Mouse (Mus musculus) neural tube, embryonic 11.5 days (tissue): Measurements from ENCODE around the gene Kcnip2. TPM values are rescaled to one million over a fixed set of nuclear protein-coding genes. Genes with fewer than 3 reads are reported as not detected.
"Not testable (repeated sequence)": the region's sequence is repeated elsewhere in the genome, so short reads cannot be mapped to it uniquely, and the experiment has no call there.

Experiments used
- ATAC-seq: fragments of 200-750 bp; cut with Nextera tagmentation; 2 replicates; pipeline ENCODE4 v1.8.0; 2017; ENCODE audit warnings: moderate number of reproducible peaks, mild to moderate bottlenecking, moderate TSS enrichment, moderate library complexity; ENCODE audit not compliant: insufficient read depth, low FRiP score, low TSS enrichment
- DNase-seq: peaks from one replicate; pipeline ENCODE4 v3.0.0-alpha.2; 2015; ENCODE audit warnings: low spot score
- H3K27ac ChIP-seq: fragments of 300-500 bp; sonication (generic); 2 replicates; pipeline ENCODE4 v1.5.1; 2014; ENCODE audit warnings: low read depth, mild to moderate bottlenecking, low read length
- H3K27me3 ChIP-seq: fragments of 300-500 bp; sonication (generic); 2 replicates; pipeline ENCODE4 v1.6.1; 2014; ENCODE audit warnings: mild to moderate bottlenecking, low read length, mixed read lengths; ENCODE audit not compliant: control insufficient read depth, insufficient read depth
- H3K36me3 ChIP-seq: fragments of 300-500 bp; sonication (generic); 2 replicates; pipeline ENCODE4 v1.6.1; 2014; ENCODE audit warnings: mild to moderate bottlenecking, low read length, moderate library complexity, mixed read lengths; ENCODE audit not compliant: control insufficient read depth, insufficient read depth
- H3K4me1 ChIP-seq: fragments of 300-500 bp; sonication (generic); 2 replicates; pipeline ENCODE4 v1.6.1; 2014; ENCODE audit warnings: low read length, mixed read lengths; ENCODE audit not compliant: control insufficient read depth, insufficient read depth
- H3K4me2 ChIP-seq: fragments of 300-500 bp; sonication (generic); 2 replicates; pipeline ENCODE4 v1.6.1; 2014; ENCODE audit warnings: low read depth, mild to moderate bottlenecking, moderate library complexity
- H3K4me3 ChIP-seq: fragments of 300-500 bp; sonication (generic); 2 replicates; pipeline ENCODE4 v1.5.1; 2014; ENCODE audit warnings: low read depth, low read length
- H3K9ac ChIP-seq: fragments of 300-500 bp; sonication (generic); 2 replicates; pipeline ENCODE4 v1.6.1; 2014; ENCODE audit warnings: mild to moderate bottlenecking, low read length
- H3K9me3 ChIP-seq: fragments of 300-500 bp; sonication (generic); 2 replicates; pipeline ENCODE4 v1.6.1; 2016; ENCODE audit warnings: low read length; ENCODE audit not compliant: control insufficient read depth
- WGBS: fragments of 180-500 bp; shearing (Covaris S2); extraction: QIAGEN DNeasy Blood & Tissue Kit; methylation state at CpG from one replicate; pipeline ENCODE4 v1.1.7; 2014; 5-methylcytosine and 5-hydroxymethylcytosine counted together
- polyA plus RNA-seq: library from polyadenylated mRNA; unstranded; fragments of >200 nt; fragmentation: Nextera tagmentation; extraction: Ambion mirVana; gene quantifications from 2 replicates; pipeline ENCODE4 v1.2.1, GENCODE M21; 2014

The Kcnip2 gene
- polyA plus RNA-seq, 1 experiment from 2014 or later: 4.4 TPM

- Histone ChIP-seq H3K4me1 (peaks cover 14% of the 10 kb centered on the region), H3K27ac (no peak overlapping the region), H3K9me3 (no peaks in the 10 kb centered on the region), H3K27me3 (peaks cover 7% of the 10 kb centered on the region; the same call in 1 of the 2 replicates), H3K9ac (no peak overlapping the region; the same call in 1 of the 2 replicates), H3K4me2 (peak overlapping the region; percentile 81), H3K4me3 (no peak overlapping the region), H3K36me3 (no peaks in the 10 kb centered on the region)
- DNase-seq (no peak), ATAC-seq (no peak)
- WGBS: 51% methylated on average over 10 of the region's 10 CpGs
Observed at GRCm38 (mm10) chr19:45815170-45815569, 691 bp downstream of the Kcnip2 start.

- Histone ChIP-seq H3K27ac (no peak overlapping the region), H3K9ac (no peak overlapping the region), H3K9me3 (no peaks in the 10 kb centered on the region), H3K27me3 (peaks cover 7% of the 10 kb centered on the region; the same call in 1 of the 2 replicates), H3K4me1 (peaks cover 14% of the 10 kb centered on the region), H3K4me3 (no peak overlapping the region), H3K4me2 (no peak overlapping the region), H3K36me3 (no peaks in the 10 kb centered on the region)
- no peak for ATAC-seq
- 11% methylated on average over 11 of the region's 12 CpGs for WGBS
- no peak for DNase-seq
Observed at GRCm38 (mm10) chr19:45813801-45814200, 2.1 kb downstream of the Kcnip2 start.

GRCm38 (mm10) chr19:45813263-45813662 lies 2.6 kb downstream of the Kcnip2 start:
- ATAC-seq (no peak), DNase-seq (peak; percentile 84)
- peaks cover 7% of the 10 kb centered on the region; the same call in 1 of the 2 replicates for H3K27me3 ChIP-seq
- H3K4me2 ChIP-seq: no peak overlapping the region
- no peaks in the 10 kb centered on the region for H3K9me3 ChIP-seq
- no peaks in the 10 kb centered on the region for H3K36me3 ChIP-seq
- 9% methylated on average over 11 of the region's 11 CpGs for WGBS
- H3K9ac ChIP-seq: no peak overlapping the region
- H3K27ac ChIP-seq: no peak overlapping the region
- H3K4me1 ChIP-seq: peaks cover 14% of the 10 kb centered on the region
- H3K4me3 ChIP-seq: no peak overlapping the region

- H3K4me2 ChIP-seq: peak overlapping the region; percentile 48
- H3K9me3 ChIP-seq: no peaks in the 10 kb centered on the region
- peaks cover 7% of the 10 kb centered on the region; the same call in 1 of the 2 replicates for H3K27me3 ChIP-seq
- DNase-seq (no peak), ATAC-seq (peak; percentile 39; the same call in 1 of the 2 replicates)
- H3K4me1 ChIP-seq: peaks cover 14% of the 10 kb centered on the region
- H3K9ac ChIP-seq: no peak overlapping the region; the same call in 1 of the 2 replicates
- WGBS: 13% methylated on average over 8 of the region's 8 CpGs
- peak overlapping the region; percentile 27; the same call in 1 of the 2 replicates for H3K4me3 ChIP-seq
- H3K36me3 ChIP-seq: no peaks in the 10 kb centered on the region
- no peak overlapping the region for H3K27ac ChIP-seq
Observed at GRCm38 (mm10) chr19:45812673-45813252, 3.1 kb downstream of the Kcnip2 start.

DNA sequence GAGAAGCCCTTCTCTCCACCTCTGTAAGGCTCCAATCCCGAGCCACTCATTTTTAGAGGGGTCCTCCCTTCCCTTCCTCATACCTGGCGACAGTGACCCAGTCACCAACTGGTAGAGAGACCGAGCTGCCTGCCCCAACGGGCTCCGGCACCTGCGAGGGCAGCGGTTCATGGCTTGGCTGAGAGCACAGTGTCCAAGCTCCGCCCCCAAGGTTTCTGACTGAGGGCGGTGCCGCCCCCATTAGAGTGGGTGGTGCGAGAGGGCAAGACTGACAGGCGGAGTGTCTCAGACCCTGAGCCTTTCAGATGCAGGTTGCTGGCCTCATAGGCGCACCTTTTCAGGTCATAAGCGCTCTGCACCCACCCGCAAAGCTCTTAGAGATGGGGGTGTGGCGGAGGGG lies 3.7 kb downstream of the Kcnip2 start:
- H3K27me3 ChIP-seq: peaks cover 7% of the 10 kb centered on the region; the same call in 1 of the 2 replicates
- DNase-seq (peak; percentile 47), ATAC-seq (peak; percentile 68; the same call in 1 of the 2 replicates)
- H3K27ac ChIP-seq: peak overlapping the region; percentile 53; the same call in 1 of the 2 replicates
- H3K4me2 ChIP-seq: peak overlapping the region; percentile 48
- WGBS: 3% methylated on average over 16 of the region's 16 CpGs
- H3K4me3 ChIP-seq: peak overlapping the region; percentile 27
- H3K9ac ChIP-seq: peak overlapping the region; percentile 18
- H3K36me3 ChIP-seq: no peaks in the 10 kb centered on the region
- peaks cover 14% of the 10 kb centered on the region for H3K4me1 ChIP-seq
- no peaks in the 10 kb centered on the region for H3K9me3 ChIP-seq

GRCm38 (mm10) chr19:45811028-45811674 lies 4.7 kb downstream of the Kcnip2 start:
- no peak overlapping the region for H3K9ac ChIP-seq
- peaks cover 7% of the 10 kb centered on the region; the same call in 1 of the 2 replicates for H3K27me3 ChIP-seq
- H3K36me3 ChIP-seq: no peaks in the 10 kb centered on the region
- no peaks in the 10 kb centered on the region for H3K9me3 ChIP-seq
- no peak overlapping the region for H3K4me3 ChIP-seq
- DNase-seq (peak; percentile 38), ATAC-seq (no peak)
- no peak overlapping the region for H3K4me2 ChIP-seq
- no peak overlapping the region for H3K27ac ChIP-seq
- peaks cover 14% of the 10 kb centered on the region for H3K4me1 ChIP-seq
- 47% methylated on average over 12 of the region's 12 CpGs for WGBS

DNA sequence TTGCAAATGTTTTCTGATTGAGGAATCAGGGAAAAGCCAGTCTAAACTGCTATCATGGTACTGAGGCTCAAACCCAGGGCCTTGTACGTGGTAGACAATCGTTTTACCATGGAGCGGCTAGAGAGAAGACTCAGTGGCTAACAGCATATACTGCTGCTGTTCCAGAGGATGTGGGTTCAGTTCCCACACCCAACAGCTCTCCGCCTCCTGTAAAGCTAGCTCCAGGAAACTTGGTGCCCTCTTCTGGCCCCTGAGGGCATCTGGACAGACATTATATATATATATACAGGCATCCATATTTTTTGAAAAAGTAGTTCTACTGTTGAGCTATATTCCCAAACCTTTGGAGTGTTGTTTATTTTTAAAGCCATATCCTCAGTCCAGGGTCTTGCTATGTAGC lies 8.1 kb downstream of the Kcnip2 start:
- Histone ChIP-seq H3K4me2 (no peak overlapping the region), H3K9me3 (no peaks in the 10 kb centered on the region), H3K36me3 (no peaks in the 10 kb centered on the region), H3K9ac (no peak overlapping the region), H3K27ac (no peak overlapping the region), H3K4me1 (peaks cover 4% of the 10 kb centered on the region; the same call in 1 of the 2 replicates), H3K27me3 (no peaks in the 10 kb centered on the region), H3K4me3 (no peak overlapping the region)
- WGBS: 94% methylated on average over 4 of the region's 4 CpGs
- ATAC-seq: no peak
- no peak for DNase-seq

DNA sequence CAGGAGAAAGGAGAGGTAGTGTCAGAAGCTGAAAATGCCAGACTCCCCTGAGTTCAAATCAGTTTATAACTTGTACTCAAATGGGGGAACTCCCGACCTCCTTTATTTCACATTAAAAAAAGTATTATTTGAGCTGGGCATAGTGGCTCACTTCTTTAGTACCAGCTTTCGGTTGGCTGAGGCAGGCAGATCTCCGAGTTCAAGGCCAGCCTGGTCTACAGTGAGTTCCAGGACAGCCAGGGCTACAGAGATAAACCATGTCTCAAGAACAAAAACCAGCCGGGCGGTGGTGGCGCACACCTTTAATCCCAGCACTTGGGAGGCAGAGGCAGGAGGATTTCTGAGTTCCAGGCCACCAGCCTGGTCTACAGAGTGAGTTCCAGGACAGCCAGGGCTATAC lies 10.0 kb downstream of the Kcnip2 start:
- H3K9ac ChIP-seq, H3K27ac ChIP-seq, DNase-seq, H3K4me2 ChIP-seq, H3K36me3 ChIP-seq, H3K4me3 ChIP-seq, ATAC-seq, H3K9me3 ChIP-seq, H3K27me3 ChIP-seq, H3K4me1 ChIP-seq: not testable (repeated sequence)
- WGBS: 94% methylated on average over 6 of the region's 6 CpGs
